Mouse (Mus musculus) neural tube, embryonic 12.5 days (tissue): ENCODE data around the gene Ubxn7. TPM values are rescaled to one million over a fixed set of nuclear protein-coding genes. Genes with fewer than 3 reads are reported as not detected.

Experiments
- ATAC-seq: fragments of 200-750 bp; cut with Nextera tagmentation; 2 replicates; pipeline ENCODE4 v1.8.0; 2017; ENCODE audit warnings: low read depth, mild to moderate bottlenecking, moderate TSS enrichment, moderate library complexity; ENCODE audit not compliant: low FRiP score
- H3K27ac ChIP-seq: fragments of 300-500 bp; sonication (generic); 2 replicates; pipeline ENCODE4 v1.5.1; 2016
- H3K27me3 ChIP-seq: fragments of 300-500 bp; sonication (generic); replicated peaks from 2 replicates; pipeline ENCODE4 v1.6.1; 2016; ENCODE audit warnings: mild to moderate bottlenecking
- H3K36me3 ChIP-seq: fragments of 300-500 bp; sonication (generic); 2 replicates; pipeline ENCODE4 v1.6.1; 2016; ENCODE audit warnings: mild to moderate bottlenecking
- H3K4me1 ChIP-seq: fragments of 300-500 bp; sonication (generic); 2 replicates; pipeline ENCODE4 v1.6.1; 2016
- H3K4me2 ChIP-seq: fragments of 300-500 bp; sonication (generic); replicated peaks from 2 replicates; pipeline ENCODE4 v1.6.1; 2016; ENCODE audit warnings: mild to moderate bottlenecking
- H3K4me3 ChIP-seq: fragments of 300-500 bp; sonication (generic); 2 replicates; pipeline ENCODE4 v1.5.1; 2016
- H3K9ac ChIP-seq: fragments of 300-500 bp; sonication (generic); 2 replicates; pipeline ENCODE4 v1.6.1; 2016; ENCODE audit warnings: mild to moderate bottlenecking
- H3K9me3 ChIP-seq: fragments of 300-500 bp; sonication (generic); 2 replicates; pipeline ENCODE4 v1.6.1; 2016; ENCODE audit warnings: mild to moderate bottlenecking
- WGBS: fragments of 180-500 bp; shearing (Covaris S2); methylation state at CpG from one replicate; pipeline ENCODE4 v1.1.7; 2016; 5-methylcytosine and 5-hydroxymethylcytosine counted together
- polyA plus RNA-seq: library from polyadenylated mRNA; unstranded; fragments of >200 nt; fragmentation: Nextera tagmentation; extraction: Ambion mirVana; gene quantifications from 2 replicates; pipeline ENCODE4 v1.2.1, GENCODE M21; 2016

Gene Ubxn7
- polyA plus RNA-seq, 1 experiment from 2014 or later = 29.3 TPM

GRCm38 (mm10) chr16:32386826-32387225, 54.8 kb downstream of the Ubxn7 start:
- Histone ChIP-seq H3K9me3 (no peaks in the 10 kb centered on the region), H3K4me1 (no peaks in the 10 kb centered on the region), H3K9ac (no peak overlapping the region), H3K4me3 (no peak overlapping the region), H3K4me2 (no peak overlapping the region), H3K27ac (no peak overlapping the region), H3K36me3 (peaks cover 46% of the 10 kb centered on the region), H3K27me3 (no peaks in the 10 kb centered on the region)
- 91% methylated on average over 3 of the region's 3 CpGs for WGBS
- no peak for ATAC-seq

- Histone ChIP-seq H3K4me3 (no peak overlapping the region), H3K36me3 (peaks cover 31% of the 10 kb centered on the region), H3K9me3 (no peaks in the 10 kb centered on the region), H3K27me3 (no peaks in the 10 kb centered on the region), H3K4me2 (no peak overlapping the region), H3K4me1 (no peaks in the 10 kb centered on the region), H3K9ac (no peak overlapping the region), H3K27ac (no peak overlapping the region)
- ATAC-seq = no peak
These were observed 57.0 kb downstream of the Ubxn7 start for GRCm38 (mm10) chr16:32389049-32389448.

- Histone ChIP-seq H3K27ac (no peak overlapping the region), H3K27me3 (no peaks in the 10 kb centered on the region), H3K9ac (no peak overlapping the region), H3K9me3 (no peaks in the 10 kb centered on the region), H3K4me2 (no peak overlapping the region), H3K36me3 (peaks cover 28% of the 10 kb centered on the region), H3K4me3 (no peak overlapping the region), H3K4me1 (no peaks in the 10 kb centered on the region)
- WGBS = 97% methylated on average over 3 of the region's 3 CpGs
- ATAC-seq = no peak
These were observed 57.8 kb downstream of the Ubxn7 start for GRCm38 (mm10) chr16:32389841-32390240.

- H3K27ac ChIP-seq = no peak overlapping the region
- H3K9me3 ChIP-seq = no peaks in the 10 kb centered on the region
- H3K4me2 ChIP-seq = no peak overlapping the region
- no peak overlapping the region for H3K4me3 ChIP-seq
- H3K9ac ChIP-seq = no peak overlapping the region
- peaks cover 19% of the 10 kb centered on the region for H3K36me3 ChIP-seq
- ATAC-seq = no peak
- no peaks in the 10 kb centered on the region for H3K27me3 ChIP-seq
- no peaks in the 10 kb centered on the region for H3K4me1 ChIP-seq
- WGBS = 97% methylated on average over 3 of the region's 3 CpGs
These were observed 58.8 kb downstream of the Ubxn7 start for GRCm38 (mm10) chr16:32390882-32391281.

- WGBS = 75% methylated on average over 6 of the region's 6 CpGs
These were observed 63.9 kb downstream of the Ubxn7 start for GRCm38 (mm10) chr16:32395679-32396540.

GRCm38 (mm10) chr16:32396541-32396835, 64.4 kb downstream of the Ubxn7 start:
- H3K4me1 ChIP-seq = no peaks in the 10 kb centered on the region
- no peaks in the 10 kb centered on the region for H3K27me3 ChIP-seq
- H3K27ac ChIP-seq = no peak overlapping the region

More at GRCm38 (mm10) chr16:32395679-32396540, 63.9 kb downstream of the Ubxn7 start:
- Histone ChIP-seq H3K36me3 (peaks cover 6% of the 10 kb centered on the region), H3K4me2 (no peak overlapping the region), H3K4me3 (no peak overlapping the region), H3K27me3 (no peaks in the 10 kb centered on the region), H3K9me3 (no peaks in the 10 kb centered on the region), H3K27ac (no peak overlapping the region), H3K4me1 (no peaks in the 10 kb centered on the region), H3K9ac (no peak overlapping the region)
- no peak for ATAC-seq

GRCm38 (mm10) chr16:32398206-32398605, 66.1 kb downstream of the Ubxn7 start:
- Histone ChIP-seq H3K9me3 (no peaks in the 10 kb centered on the region), H3K4me3 (no peak overlapping the region), H3K4me2 (no peak overlapping the region), H3K27ac (no peak overlapping the region), H3K27me3 (no peaks in the 10 kb centered on the region), H3K4me1 (no peaks in the 10 kb centered on the region), H3K9ac (no peak overlapping the region), H3K36me3 (peaks cover 3% of the 10 kb centered on the region)
- WGBS = 78% methylated on average over 3 of the region's 3 CpGs
- ATAC-seq = no peak

More at GRCm38 (mm10) chr16:32396541-32396835, 64.4 kb downstream of the Ubxn7 start:
- 64% methylated on average over 3 of the region's 3 CpGs for WGBS
- Histone ChIP-seq H3K9ac (no peak overlapping the region), H3K9me3 (no peaks in the 10 kb centered on the region), H3K4me3 (no peak overlapping the region), H3K36me3 (peaks cover 6% of the 10 kb centered on the region), H3K4me2 (no peak overlapping the region)
- no peak for ATAC-seq

- H3K9me3 ChIP-seq = no peaks in the 10 kb centered on the region
- H3K4me3 ChIP-seq = no peak within 1 kb of the TSS
- H3K9ac ChIP-seq = no peak within 1 kb of the TSS
- no peaks in the 10 kb centered on the region for H3K36me3 ChIP-seq
- ATAC-seq = no peak
- H3K4me1 ChIP-seq = no peaks in the 10 kb centered on the region
- WGBS = 81% methylated on average over 7 of the region's 7 CpGs
- H3K4me2 ChIP-seq = no peak within 1 kb of the TSS
- H3K27me3 ChIP-seq = no peaks in the 10 kb centered on the region
- H3K27ac ChIP-seq = no peak within 1 kb of the TSS
These were observed 68.2 kb downstream of the Ubxn7 start, which contains the start of gene Tm4sf19 for GRCm38 (mm10) chr16:32400267-32400666. Gene Tm4sf19, plus strand, starts transcription at chr16:32400506.

GRCm38 (mm10) chr16:32401335-32401965, 69.4 kb downstream of the Ubxn7 start:
- Histone ChIP-seq H3K27ac (no peak overlapping the region), H3K9ac (no peak overlapping the region), H3K4me1 (no peaks in the 10 kb centered on the region), H3K36me3 (no peaks in the 10 kb centered on the region), H3K27me3 (no peaks in the 10 kb centered on the region), H3K9me3 (no peaks in the 10 kb centered on the region), H3K4me3 (no peak overlapping the region), H3K4me2 (no peak overlapping the region)
- ATAC-seq = no peak
- WGBS = 79% methylated on average over 9 of the region's 9 CpGs

- WGBS = 94% methylated on average over 3 of the region's 3 CpGs
- Histone ChIP-seq H3K27me3 (no peaks in the 10 kb centered on the region), H3K9ac (no peak overlapping the region), H3K4me3 (no peak overlapping the region), H3K27ac (no peak overlapping the region), H3K4me2 (no peak overlapping the region), H3K4me1 (no peaks in the 10 kb centered on the region), H3K9me3 (no peaks in the 10 kb centered on the region), H3K36me3 (no peaks in the 10 kb centered on the region)
- no peak for ATAC-seq
These were observed 70.8 kb downstream of the Ubxn7 start for GRCm38 (mm10) chr16:32402818-32403217.

- WGBS = 84% methylated on average over 9 of the region's 9 CpGs
- Histone ChIP-seq H3K4me1 (no peaks in the 10 kb centered on the region), H3K4me3 (no peak overlapping the region), H3K9ac (no peak overlapping the region), H3K9me3 (no peaks in the 10 kb centered on the region), H3K27ac (no peak overlapping the region), H3K4me2 (no peak overlapping the region), H3K36me3 (no peaks in the 10 kb centered on the region), H3K27me3 (no peaks in the 10 kb centered on the region)
- no peak for ATAC-seq
These were observed 73.7 kb downstream of the Ubxn7 start for GRCm38 (mm10) chr16:32405716-32406115.

GRCm38 (mm10) chr16:32406671-32407070, 74.6 kb downstream of the Ubxn7 start:
- Histone ChIP-seq H3K9ac (no peak overlapping the region), H3K9me3 (no peaks in the 10 kb centered on the region), H3K27me3 (no peaks in the 10 kb centered on the region), H3K4me2 (no peak overlapping the region), H3K27ac (no peak overlapping the region), H3K36me3 (no peaks in the 10 kb centered on the region), H3K4me3 (no peak overlapping the region), H3K4me1 (no peaks in the 10 kb centered on the region)
- 82% methylated on average over 6 of the region's 6 CpGs for WGBS
- ATAC-seq = no peak

GRCm38 (mm10) chr16:32407730-32408129, 75.7 kb downstream of the Ubxn7 start:
- Histone ChIP-seq H3K4me3 (no peak overlapping the region), H3K9me3 (no peaks in the 10 kb centered on the region)
- 82% methylated on average over 10 of the region's 10 CpGs for WGBS

More at GRCm38 (mm10) chr16:32407730-32408129, 75.7 kb downstream of the Ubxn7 start:
- Histone ChIP-seq H3K36me3 (no peaks in the 10 kb centered on the region), H3K27ac (no peak overlapping the region), H3K4me1 (no peaks in the 10 kb centered on the region), H3K27me3 (no peaks in the 10 kb centered on the region), H3K9ac (no peak overlapping the region), H3K4me2 (no peak overlapping the region)
- ATAC-seq = no peak
